Comparison of ENCODE assay signal across 1 mouse cellular context in genomic region chr3:88297321-88297851, GRCm38 (mm10).
TF ChIP-seq lines count a peak whose summit lies in the region.

No protein-coding gene starts in this region.

TF ChIP-seq in ES-E14, 5 proteins besides CTCF, POLR2A, EP300 and RAD21 (continued from another document):
- TF ChIP-seq HCFC1 (IDR thresholded peaks at IDR 0.05; ENCODE audit: borderline replicate concordance, insufficient read depth, low read length) (no peak), ZNF384 (IDR thresholded peaks at IDR 0.05; ENCODE audit: low read depth, low read length) (no peak), ZC3H11A (IDR thresholded peaks at IDR 0.05; ENCODE audit: borderline replicate concordance, low read depth, low read length) (no peak), MAFK (IDR thresholded peaks at IDR 0.05; ENCODE audit: insufficient read depth, low read depth, low read length) (no peak)
